Comparison of ENCODE assay signal across 28 mouse cellular contexts in genomic region chr4:70540743-70541142, GRCm38 (mm10). TPM values are rescaled to one million over a fixed set of nuclear protein-coding genes. Genes with fewer than 3 reads are reported as not detected.
DNase-seq lines count a peak whose midpoint lies in the region; ATAC-seq and TF ChIP-seq lines count a peak whose summit lies in the region.
"Had no signal": no experiment of that assay in that cellular context is flagged by ENCODE, and none has a peak within 500 bp of the region (broad histone marks: within the 10 kb centered on the region; RNA-seq: fewer than 3 reads in every experiment).

No protein-coding gene starts in this region.

- WGBS in lung, postnatal 0 days, result 41% methylated on average over 6 of the region's 6 CpGs
- 48% methylated on average over 6 of the region's 6 CpGs for WGBS in midbrain, postnatal 0 days

- no peaks in the 10 kb centered on the region for H3K9me3 ChIP-seq in lung, postnatal 0 days (ENCODE audit: low read length)
- H3K9me3 ChIP-seq in midbrain, postnatal 0 days (ENCODE audit: low read length), result no peaks in the 10 kb centered on the region
- H3K9me3 ChIP-seq: embryonic facial prominence, embryonic 13.5 days; forebrain, embryonic 10.5 days; heart, embryonic 10.5 days; neural tube, embryonic 12.5 days had no signal

- peaks cover 4% of the 10 kb centered on the region; the same call in 1 of the 2 replicates for H3K4me1 ChIP-seq in lung, postnatal 0 days (ENCODE audit: insufficient read depth, low read depth, low read length)
- peaks cover 5% of the 10 kb centered on the region; the same call in 1 of the 2 replicates for H3K4me1 ChIP-seq in midbrain, postnatal 0 days (ENCODE audit: insufficient read depth, low read length)

- H3K36me3 ChIP-seq in lung, postnatal 0 days (ENCODE audit: insufficient read depth, low read length), result no peaks in the 10 kb centered on the region
- no peaks in the 10 kb centered on the region for H3K36me3 ChIP-seq in midbrain, postnatal 0 days (ENCODE audit: insufficient read depth, low read length)
- H3K36me3 ChIP-seq: embryonic facial prominence, embryonic 13.5 days; forebrain, embryonic 10.5 days; G1E; heart, embryonic 10.5 days; neural tube, embryonic 12.5 days had no signal

- no peak overlapping the region for H3K4me2 ChIP-seq in lung, postnatal 0 days (replicated peaks; ENCODE audit: low read depth, low read length)
- no peak overlapping the region for H3K4me2 ChIP-seq in midbrain, postnatal 0 days (ENCODE audit: low read depth, low read length, poor library complexity, severe bottlenecking)
- H3K4me2 ChIP-seq: embryonic facial prominence, embryonic 13.5 days; hindbrain, embryonic 14.5 days; midbrain, embryonic 11.5 days; neural tube, embryonic 12.5 days had no signal

- no peak for TF ChIP-seq EP300 in lung, postnatal 0 days (IDR thresholded peaks at IDR 0.05)

- DNase-seq in adrenal gland, adult 2 months, result peak; percentile 52
- no peak for DNase-seq in adrenal gland, adult 18-20 months (ENCODE audit: low spot score in 2 of 2)
- DNase-seq in lung, postnatal 0 days (ENCODE audit: low spot score), result peak; percentile 53
- no peak for DNase-seq in lung, adult 18-20 months
- peak; percentile 54 for DNase-seq in adrenal gland, postnatal 10 days
- peak; percentile 37 for DNase-seq in brain, embryonic 14.5 days (ENCODE audit: low read depth)
- no peak for DNase-seq in midbrain, postnatal 0 days (ENCODE audit: low spot score)
- DNase-seq: cerebellum, adult 11-12 months; cerebellum, adult 9-11 months; gastrocnemius, postnatal 25 days; heart, adult 11 months; heart, postnatal 36 days; kidney, postnatal 14 days; layer of hippocampus, adult 9-11 months; liver; thymus, adult 2 months; thymus, postnatal 4 days had no signal

- ATAC-seq in lung, postnatal 0 days, result no peak
- ATAC-seq in midbrain, postnatal 0 days (ENCODE audit: low FRiP score), result no peak
- ATAC-seq: intestine, postnatal 0 days; midbrain, embryonic 16.5 days had no signal

- H3K27me3 ChIP-seq in lung, postnatal 0 days (replicated peaks; ENCODE audit: insufficient read depth, low read length), result no peaks in the 10 kb centered on the region
- H3K27me3 ChIP-seq in midbrain, postnatal 0 days (ENCODE audit: insufficient read depth, low read length), result no peaks in the 10 kb centered on the region
- H3K27me3 ChIP-seq: embryonic facial prominence, embryonic 13.5 days; neural tube, embryonic 12.5 days had no signal

- H3K9ac ChIP-seq in lung, postnatal 0 days (replicated peaks; ENCODE audit: low read depth), result no peak overlapping the region
- H3K9ac ChIP-seq in midbrain, postnatal 0 days (replicated peaks; ENCODE audit: low read length, poor library complexity, severe bottlenecking), result no peak overlapping the region
- H3K9ac ChIP-seq: embryonic facial prominence, embryonic 13.5 days; hindbrain, embryonic 14.5 days; liver, embryonic 14.5 days; neural tube, embryonic 12.5 days had no signal

- TF ChIP-seq POLR2A in brain, embryonic 14.5 days (IDR thresholded peaks at IDR 0.05; ENCODE audit: borderline replicate concordance, extremely low read depth, insufficient read depth, insufficient read length, poor library complexity, severe bottlenecking), result no peak

- no peak overlapping the region for H3K27ac ChIP-seq in lung, postnatal 0 days (ENCODE audit: low read length)
- no peak overlapping the region for H3K27ac ChIP-seq in midbrain, postnatal 0 days (ENCODE audit: low read depth, low read length)
- H3K27ac ChIP-seq: embryonic facial prominence, embryonic 13.5 days; forebrain, embryonic 10.5 days; heart, embryonic 10.5 days; hindbrain, embryonic 14.5 days; liver, embryonic 14.5 days; neural tube, embryonic 12.5 days had no signal

- no peak overlapping the region for H3K4me3 ChIP-seq in lung, postnatal 0 days (ENCODE audit: low read depth, low read length)
- H3K4me3 ChIP-seq in midbrain, postnatal 0 days (ENCODE audit: low read depth, low read length), result no peak overlapping the region
- H3K4me3 ChIP-seq: embryonic facial prominence, embryonic 13.5 days; forebrain, embryonic 10.5 days; heart, embryonic 10.5 days; myocyte; neural tube, embryonic 12.5 days had no signal

- TF ChIP-seq CTCF in lung, postnatal 0 days (IDR thresholded peaks at IDR 0.05), result no peak
- no peak for TF ChIP-seq CTCF in brain, embryonic 14.5 days (IDR thresholded peaks at IDR 0.05; ENCODE audit: borderline replicate concordance, extremely low read depth, insufficient read depth, insufficient read length)
- TF ChIP-seq CTCF in midbrain, postnatal 0 days (IDR thresholded peaks at IDR 0.05), result no peak

RNA-seq across cellular contexts. Expression of gene Megf9, which starts 5.9 kb away (rescaled TPM):
- total RNA-seq in adrenal gland, adult 2 months (2021), result 10 to 100 TPM; 29.3 to 35.6 TPM
- polyA plus RNA-seq in adrenal gland, adult 2 months (2012; rRNA removed), result 51.5 and 54.6 TPM in 2 replicates
- total RNA-seq in adrenal gland, adult 18-20 months (2021), result 10 to 100 TPM; 24.1 to 32.1 TPM
- polyA plus RNA-seq in lung, postnatal 0 days (2015; fragmentation: Nextera tagmentation; extraction: Ambion mirVana), result 10.5 and 11.8 TPM in 2 replicates
- total RNA-seq in adrenal gland, postnatal 10 days (2021), result 10 to 100 TPM; 32.3 to 33.5 TPM
- 28.3 and 35.1 TPM in 2 replicates for polyA plus RNA-seq in brain, embryonic 14.5 days (2012; rRNA removed)
- total RNA-seq in midbrain, postnatal 0 days (2014; rRNA removed), result 66.3 and 84.6 TPM in 2 replicates
- 26.0 and 30.1 TPM in 2 replicates for polyA plus RNA-seq in midbrain, postnatal 0 days (2015; fragmentation: Nextera tagmentation; extraction: Ambion mirVana)
- polyA plus RNA-seq: G1E had no signal

Comparison
In these comparisons a context has a peak if more than half of its experiments do, and no peak if none do; other contexts are left out.
1. DNase-seq: peak in adrenal gland, adult 2 months (single experiment), lung, postnatal 0 days (single experiment), adrenal gland, postnatal 10 days (single experiment) and brain, embryonic 14.5 days (single experiment); none in adrenal gland, adult 18-20 months (0 of 2), lung, adult 18-20 months (0 of 2) and midbrain, postnatal 0 days (single experiment).